Mouse (Mus musculus): ENCODE data around the gene Akap8l.

Akap8l gene

GRCm38 (mm10) chr17:32350382-32350983 lies at the start of gene Akap8l:
Gene Akap8l, minus strand, starts transcription at chr17:32350607.
- DNase-seq = peak; percentile 87

- no peak for DNase-seq
These were observed 45.9 kb upstream of the Akap8l start for GRCm38 (mm10) chr17:32396266-32396665.

- DNase-seq = no peak
These were observed 43.5 kb upstream of the Akap8l start for GRCm38 (mm10) chr17:32393944-32394343.

GRCm38 (mm10) chr17:32389101-32389659 lies 38.8 kb upstream of the Akap8l start, which contains the start of gene Wiz:
Gene Wiz, minus strand, starts transcription at chr17:32389439.
- DNase-seq = peak; percentile 99

GRCm38 (mm10) chr17:32388370-32389100 lies 38.1 kb upstream of the Akap8l start:
- DNase-seq = peak; percentile 67

GRCm38 (mm10) chr17:32387986-32388369 lies 37.6 kb upstream of the Akap8l start:
- no peak for DNase-seq

- DNase-seq = no peak
These were observed 36.4 kb upstream of the Akap8l start for GRCm38 (mm10) chr17:32386659-32387432.

GRCm38 (mm10) chr17:32383661-32384060 lies 33.3 kb upstream of the Akap8l start:
- no peak for DNase-seq

GRCm38 (mm10) chr17:32382576-32382975 lies 32.2 kb upstream of the Akap8l start:
- DNase-seq = no peak

GRCm38 (mm10) chr17:32378786-32379185 lies 28.4 kb upstream of the Akap8l start:
- DNase-seq = no peak

- DNase-seq = no peak
These were observed 26.7 kb upstream of the Akap8l start for GRCm38 (mm10) chr17:32377137-32377536.

GRCm38 (mm10) chr17:32376475-32376874 lies 26.1 kb upstream of the Akap8l start:
- DNase-seq = no peak

- no peak for DNase-seq
These were observed 18.7 kb upstream of the Akap8l start for GRCm38 (mm10) chr17:32368991-32369578.

- no peak for DNase-seq
These were observed 17.3 kb upstream of the Akap8l start for GRCm38 (mm10) chr17:32367706-32368105.

GRCm38 (mm10) chr17:32365296-32365695 lies 14.9 kb upstream of the Akap8l start:
- no peak for DNase-seq

GRCm38 (mm10) chr17:32364850-32365249 lies 14.4 kb upstream of the Akap8l start:
- no peak for DNase-seq

GRCm38 (mm10) chr17:32364331-32364730 lies 13.9 kb upstream of the Akap8l start:
- DNase-seq = peak; percentile 85

- no peak for DNase-seq
These were observed 13.5 kb upstream of the Akap8l start for GRCm38 (mm10) chr17:32363821-32364301.

- no peak for DNase-seq
These were observed 12.3 kb upstream of the Akap8l start for GRCm38 (mm10) chr17:32362686-32363085.

GRCm38 (mm10) chr17:32359928-32360327 lies 9.5 kb upstream of the Akap8l start:
- DNase-seq = no peak

GRCm38 (mm10) chr17:32358943-32359340 lies 8.5 kb upstream of the Akap8l start:
- DNase-seq = no peak

- no peak for DNase-seq
These were observed 8.0 kb upstream of the Akap8l start for GRCm38 (mm10) chr17:32358192-32358942.
